Mouse (Mus musculus): ENCODE results near the gene 1700029H14Rik.

The 1700029H14Rik gene

GRCm38 (mm10) chr8:13562118-13562517 lies at the start of gene 1700029H14Rik:
Gene 1700029H14Rik (minus strand): TSS chr8:13562461.
- peak; percentile 55 for DNase-seq

DNA sequence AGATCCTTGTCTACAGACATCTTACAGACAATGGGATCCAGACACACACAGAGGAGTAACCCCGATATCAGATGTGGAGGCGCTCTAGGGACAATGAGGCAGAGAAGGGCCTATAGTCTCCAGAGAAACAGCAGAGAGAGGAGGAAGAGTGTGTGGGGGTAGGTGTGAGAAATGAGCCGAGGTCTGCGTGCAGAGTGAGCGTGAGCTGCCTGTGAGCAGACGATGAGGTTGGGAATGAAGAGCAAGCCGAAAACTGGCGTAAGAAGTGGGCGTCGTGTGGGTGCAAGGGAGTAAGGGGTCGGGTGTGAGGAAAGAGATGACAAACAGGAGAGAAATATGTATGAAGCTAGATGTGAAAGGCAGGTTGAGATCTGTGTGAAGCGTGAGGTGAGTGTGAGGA lies 49.4 kb upstream of the 1700029H14Rik start:
- DNase-seq = no peak

DNA sequence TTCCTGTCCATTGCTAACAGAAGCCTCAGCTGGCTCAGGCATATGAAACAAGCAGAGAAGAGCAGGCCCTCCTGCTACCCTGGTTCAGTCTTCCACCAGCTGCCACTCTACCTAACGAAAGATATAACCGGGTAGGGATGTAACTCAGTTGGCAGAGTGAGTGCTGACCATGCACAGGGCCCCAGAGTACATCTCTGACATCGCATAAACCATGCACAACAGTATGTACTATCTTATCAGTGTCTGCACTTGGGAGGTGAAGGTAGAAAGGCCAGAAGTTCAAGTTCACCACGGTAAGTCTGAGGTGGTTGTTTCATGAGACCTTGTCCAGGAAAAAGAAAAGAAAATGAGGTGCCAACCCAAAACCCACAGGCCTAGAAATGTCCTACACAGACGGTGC lies 47.7 kb upstream of the 1700029H14Rik start:
- DNase-seq = no peak

GRCm38 (mm10) chr8:13608946-13609345 lies 46.7 kb upstream of the 1700029H14Rik start:
- DNase-seq = no peak

GRCm38 (mm10) chr8:13605920-13606480 lies 43.7 kb upstream of the 1700029H14Rik start:
- no peak for DNase-seq

GRCm38 (mm10) chr8:13602621-13603020 lies 40.4 kb upstream of the 1700029H14Rik start:
- peak; percentile 73 for DNase-seq

DNA sequence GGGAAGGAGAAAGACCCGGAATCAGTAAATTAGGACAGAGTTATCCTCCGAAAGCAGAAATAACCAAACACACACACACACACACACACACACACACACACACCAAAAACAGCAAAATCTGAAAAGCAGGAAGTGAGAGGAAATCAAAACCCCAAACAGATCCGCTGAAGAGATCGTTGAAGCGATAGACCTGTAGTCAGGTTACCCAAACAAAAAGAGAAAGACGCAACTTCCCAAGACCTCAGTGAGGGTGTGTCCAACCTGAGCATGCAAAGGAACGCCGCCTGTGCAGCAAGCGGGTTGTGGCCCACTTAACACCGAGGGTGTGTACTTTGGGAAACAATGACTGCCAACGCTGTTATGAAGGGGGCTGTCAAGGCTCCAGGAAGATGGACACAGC lies 38.9 kb upstream of the 1700029H14Rik start:
- peak; percentile 53 for DNase-seq

DNA sequence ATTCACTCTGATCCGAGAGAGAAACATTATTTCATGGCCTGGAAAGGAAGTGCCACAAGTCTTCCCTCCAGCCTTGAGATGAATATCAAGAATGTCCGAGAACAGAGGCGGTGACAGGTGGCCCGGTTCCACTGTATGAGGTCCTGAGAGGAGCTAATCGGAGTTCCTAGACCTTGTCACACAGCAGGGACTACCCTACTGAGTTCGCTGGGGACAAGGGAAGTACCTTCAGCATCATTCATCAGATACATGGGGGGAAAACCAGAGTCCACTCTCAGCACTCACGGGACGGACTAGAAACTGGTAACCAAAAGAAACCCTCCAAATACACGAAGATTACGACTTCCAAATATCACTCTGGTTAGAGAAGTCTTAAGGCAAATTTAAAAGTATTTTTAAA lies 38.5 kb upstream of the 1700029H14Rik start:
- DNase-seq = no peak

DNA sequence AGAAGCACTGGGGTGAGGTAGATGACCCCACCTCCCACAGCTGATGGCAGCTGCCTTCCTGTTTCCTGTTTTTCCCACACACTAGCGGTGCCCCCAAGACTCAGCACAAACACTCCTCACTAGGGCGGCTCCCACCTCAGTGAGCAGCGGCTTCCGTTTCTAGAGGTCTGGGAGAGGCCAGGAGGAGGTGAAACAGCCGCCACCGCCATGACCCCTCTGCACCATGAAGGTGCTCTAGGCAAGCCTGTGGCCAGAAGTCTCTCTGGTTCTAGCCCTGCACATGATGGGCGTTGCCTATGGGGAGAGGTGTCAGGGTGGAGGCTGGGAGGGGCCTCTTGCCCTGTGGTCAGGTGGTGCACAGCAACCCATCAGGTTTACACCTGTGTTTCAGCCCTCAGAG lies 37.9 kb upstream of the 1700029H14Rik start:
- DNase-seq = peak; percentile 74

DNA sequence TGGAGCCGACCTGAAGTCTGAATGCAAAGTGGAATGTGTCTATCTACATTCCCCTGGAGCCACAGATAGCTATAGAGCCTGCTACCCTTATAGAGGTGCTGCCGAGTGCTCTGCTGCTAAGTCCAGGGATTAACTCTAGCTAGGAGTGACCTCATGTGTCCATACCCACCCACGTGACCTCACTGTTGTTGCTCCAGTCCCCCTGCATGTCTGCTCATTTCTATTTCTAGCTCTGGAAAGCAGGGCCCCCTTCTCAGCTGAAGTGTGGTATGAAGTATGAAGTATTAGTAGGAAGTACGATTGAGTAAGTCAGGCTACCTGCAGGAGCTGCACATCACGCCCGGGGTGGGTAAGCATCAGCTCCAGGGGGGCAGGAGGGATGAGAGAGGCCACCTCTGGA lies 35.5 kb upstream of the 1700029H14Rik start:
- DNase-seq = no peak

- DNase-seq = no peak
Measured at GRCm38 (mm10) chr8:13595861-13596260, 33.6 kb upstream of the 1700029H14Rik start.

DNA sequence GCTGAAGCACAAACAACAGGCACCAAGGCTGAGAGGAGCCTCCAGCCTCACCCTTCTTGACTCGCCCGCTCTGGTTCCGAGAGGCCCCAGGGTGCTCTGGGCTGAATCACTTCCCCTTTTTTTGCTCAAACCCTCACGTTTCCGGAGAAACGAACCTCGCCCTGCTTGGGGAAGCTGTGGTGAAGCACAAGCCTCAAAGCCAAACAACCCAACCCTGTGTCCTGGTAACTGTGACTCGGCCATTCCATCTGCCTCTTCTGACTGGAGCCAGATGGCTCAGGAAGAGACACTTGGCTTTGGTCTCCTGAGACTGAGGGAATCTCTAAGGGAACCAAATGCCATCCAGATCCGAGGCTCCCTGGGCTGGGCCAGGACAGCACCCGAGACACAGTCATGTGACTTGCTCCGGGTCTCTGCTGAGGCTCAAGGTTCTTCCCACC lies 32.6 kb upstream of the 1700029H14Rik start:
- DNase-seq = peak; percentile 55

GRCm38 (mm10) chr8:13593340-13593739 lies 31.1 kb upstream of the 1700029H14Rik start:
- DNase-seq = no peak

- DNase-seq = no peak
Measured at GRCm38 (mm10) chr8:13591246-13591645, 29.0 kb upstream of the 1700029H14Rik start.

DNA sequence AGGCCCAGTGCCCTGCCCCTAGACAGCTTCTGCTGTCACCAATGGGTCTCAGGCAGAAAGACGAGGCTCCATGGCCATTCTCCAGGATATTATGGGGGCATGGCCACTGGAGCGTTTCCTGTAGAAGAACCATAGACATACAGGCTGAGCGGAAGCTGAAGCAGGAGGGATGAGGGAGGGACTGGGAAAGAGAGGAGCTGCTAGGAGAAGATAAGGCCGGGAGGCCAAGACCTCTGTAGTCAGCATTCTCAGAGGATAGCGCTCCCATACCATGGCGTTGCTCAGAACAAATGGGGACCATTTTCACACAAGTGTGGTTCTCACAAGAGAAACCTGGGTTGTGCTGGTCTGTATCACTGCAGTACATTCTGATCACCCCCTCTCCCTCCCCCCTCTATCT lies 26.8 kb upstream of the 1700029H14Rik start:
- DNase-seq = no peak

DNA sequence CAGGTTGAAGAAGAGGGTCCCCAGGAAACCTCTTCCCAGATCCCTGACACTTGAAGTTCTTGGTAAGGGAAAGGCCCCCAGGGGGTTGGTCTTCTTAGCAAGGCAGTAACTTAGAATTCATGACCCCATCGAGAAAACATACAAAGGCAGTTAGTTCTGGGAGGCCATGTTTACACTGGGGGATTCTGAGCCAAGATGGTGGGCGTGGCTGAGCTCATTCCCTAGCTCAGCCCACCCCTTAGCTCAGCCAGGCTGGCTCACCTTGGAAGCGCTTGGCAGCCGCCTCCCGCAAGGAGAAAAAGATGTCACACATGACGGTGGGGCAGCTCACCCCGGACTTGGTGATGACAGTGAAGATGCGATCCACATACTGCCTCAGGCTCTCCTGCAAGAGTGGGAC lies 22.4 kb upstream of the 1700029H14Rik start:
- DNase-seq = peak; percentile 31

- no peak for DNase-seq
Measured at GRCm38 (mm10) chr8:13577869-13578268, 15.6 kb upstream of the 1700029H14Rik start.

GRCm38 (mm10) chr8:13571999-13572398 lies 9.7 kb upstream of the 1700029H14Rik start:
- no peak for DNase-seq

DNA sequence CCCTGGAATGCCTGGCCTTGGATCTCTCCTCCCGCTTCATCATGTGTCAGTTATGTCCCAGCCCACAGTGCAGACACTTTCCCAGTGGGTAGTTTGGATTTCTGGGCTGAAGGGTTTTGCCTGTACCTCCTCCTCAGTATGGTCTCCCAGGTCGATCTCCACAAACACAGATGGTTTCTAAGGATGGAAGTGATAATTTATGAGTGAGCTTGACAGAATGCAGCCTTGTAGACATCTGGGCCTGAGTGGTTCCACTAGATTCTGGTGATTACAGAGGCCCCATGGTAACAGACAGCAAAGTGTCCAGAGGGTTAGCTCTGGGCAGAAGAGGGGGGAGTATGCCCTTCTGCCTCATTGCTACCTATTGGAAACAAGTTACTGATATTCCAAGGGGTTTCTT lies 4.7 kb downstream of the 1700029H14Rik start:
- no peak for DNase-seq

DNA sequence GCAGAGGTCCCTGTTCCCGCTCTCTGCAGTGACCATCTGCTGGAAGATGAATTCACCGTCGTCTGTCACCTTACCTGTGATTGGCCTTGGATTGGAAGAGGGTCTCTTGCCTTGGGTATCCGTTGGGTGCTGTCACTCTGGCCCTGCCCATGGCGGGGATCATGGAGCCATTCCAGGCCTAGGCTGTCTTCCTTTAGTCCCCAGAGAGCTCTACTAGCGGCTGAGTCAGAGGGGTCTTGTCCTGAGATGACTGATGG lies 10.8 kb downstream of the 1700029H14Rik start:
- no peak for DNase-seq

- DNase-seq = peak; percentile 97
Measured at GRCm38 (mm10) chr8:13550718-13551573, 11.3 kb downstream of the 1700029H14Rik start.

- peak; percentile 66 for DNase-seq
Measured at GRCm38 (mm10) chr8:13548831-13549230, 13.4 kb downstream of the 1700029H14Rik start.

DNA sequence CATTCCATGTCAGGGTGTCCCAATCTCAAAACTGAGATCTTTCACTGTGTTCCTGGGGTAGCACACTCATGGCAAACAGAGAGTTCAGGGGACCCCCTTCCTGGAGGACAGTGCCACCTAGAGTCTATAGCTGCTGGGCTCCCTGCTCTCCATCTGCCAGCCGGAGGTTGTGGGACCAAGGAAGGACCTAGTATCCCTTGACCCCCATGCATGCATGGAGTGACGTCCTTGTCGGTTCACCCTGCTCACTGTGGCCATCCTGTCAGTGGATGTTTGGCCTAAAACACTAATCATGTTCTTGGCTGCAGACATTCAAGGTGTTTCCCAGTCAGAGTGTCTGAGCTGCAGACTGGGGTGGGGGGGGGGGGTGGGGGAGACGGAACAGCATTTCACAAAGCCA lies 14.0 kb downstream of the 1700029H14Rik start:
- peak; percentile 80 for DNase-seq

DNA sequence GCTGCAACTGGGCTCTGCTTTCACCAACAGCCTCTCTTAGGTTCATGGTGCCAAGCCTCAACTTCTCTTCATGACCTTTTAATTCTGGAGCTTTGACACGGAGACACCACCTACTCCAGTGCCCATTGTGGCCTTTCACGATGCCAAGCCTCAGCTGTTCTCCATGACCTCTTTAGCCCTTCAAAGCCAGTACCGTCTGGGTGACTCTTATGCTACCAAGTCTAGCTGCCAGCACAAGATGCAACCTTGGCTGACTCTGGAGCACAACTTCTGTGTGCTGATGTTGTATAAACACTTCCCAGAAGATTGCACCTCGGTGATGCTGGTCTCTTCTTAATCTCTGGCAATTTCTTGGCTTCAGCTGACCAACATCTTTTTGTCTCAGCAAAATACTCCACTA lies 15.8 kb downstream of the 1700029H14Rik start:
- DNase-seq = no peak

DNA sequence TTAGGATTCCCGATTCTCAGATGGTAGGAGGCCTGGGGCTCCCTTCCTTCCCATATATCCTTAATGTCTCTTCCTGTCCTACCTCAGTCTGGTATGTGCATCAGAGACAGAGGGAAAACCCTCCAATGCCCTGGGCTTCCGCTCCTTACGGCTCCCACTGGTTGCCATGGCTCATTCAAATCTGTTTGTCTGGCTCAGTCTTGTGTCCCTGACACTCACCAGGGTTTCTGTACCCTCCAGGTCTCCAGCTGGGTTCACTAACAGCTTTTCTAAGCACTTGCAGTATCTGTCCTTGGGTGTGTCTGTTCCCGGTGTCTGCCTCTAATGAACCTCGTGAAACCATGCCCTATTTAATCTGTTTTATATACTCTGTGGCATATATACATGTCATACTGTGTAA lies 20.7 kb downstream of the 1700029H14Rik start:
- no peak for DNase-seq
